Mouse (Mus musculus) liver, embryonic 14.5 days (tissue): ENCODE measurements around the gene Zyg11b.
A peak's percentile ranks its signal among the peaks of the same experiment; 100 is the strongest.

Experiments used
- CTCF ChIP-seq: IDR thresholded peaks from 2 replicates; pipeline ENCODE4 v1.5.1; 2016; ENCODE audit warnings: antibody characterized with exemption, low read depth, control low read depth
- EP300 ChIP-seq: IDR thresholded peaks from 2 replicates; pipeline ENCODE4 v1.6.1; 2016; ENCODE audit warnings: antibody characterized with exemption, low read depth

DNA sequence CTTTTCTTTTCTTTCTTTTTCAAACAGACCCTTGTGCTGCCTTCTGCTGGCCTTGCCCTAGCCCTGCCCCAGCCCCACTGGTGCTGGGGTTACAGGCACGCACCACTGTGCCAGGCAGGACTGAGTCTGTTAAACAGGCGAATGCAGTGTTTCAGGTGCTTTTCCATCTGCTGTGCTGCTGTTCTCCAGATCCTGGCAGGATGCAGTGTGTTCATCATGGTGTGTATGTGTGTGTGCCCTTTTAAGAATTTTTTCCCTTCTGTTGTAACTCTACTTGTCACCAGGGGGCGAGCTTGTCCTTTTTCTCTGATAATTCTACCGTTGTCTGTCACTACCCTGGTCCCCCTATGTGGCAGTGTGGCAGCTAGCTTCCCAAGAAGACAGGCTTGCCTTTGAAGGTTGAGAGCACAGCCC lies 38.4 kb upstream of the Zyg11b start:
- TF ChIP-seq CTCF (peak; percentile 68), EP300 (no peak)
